Mouse (Mus musculus): ENCODE measurements around the gene Lgmn.

DNA sequence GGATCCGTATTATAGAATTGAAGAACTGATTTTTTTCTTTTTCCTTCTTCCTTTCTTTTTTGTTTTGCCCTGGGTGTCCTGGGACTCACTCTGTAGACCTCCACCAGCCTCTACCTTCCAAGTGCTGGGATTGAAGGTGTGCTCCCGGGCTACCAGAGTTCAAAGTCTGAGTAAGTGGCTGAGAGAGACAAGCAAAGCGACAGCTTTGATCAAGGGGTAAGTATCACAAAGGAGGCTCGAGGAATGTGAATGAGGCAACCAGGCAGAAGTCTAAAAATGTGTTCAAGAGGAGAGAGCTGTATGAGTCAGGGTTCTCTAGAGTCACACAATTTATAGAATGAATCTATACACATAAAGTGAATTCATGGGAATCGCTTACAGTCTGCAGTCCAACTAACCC is 20.4 kb upstream of the Lgmn start:
- no peak for TF ChIP-seq CTCF (IDR thresholded peaks at IDR 0.05; ENCODE audit: extremely low read depth, insufficient read depth, low read length)
- no peak for TF ChIP-seq POLR2A (IDR thresholded peaks at IDR 0.05; ENCODE audit: extremely low read depth, insufficient read depth, low read length)

All from cortical plate, adult 2 months (tissue).